Mouse (Mus musculus): ENCODE data around the gene Kif27.

Gene Kif27

DNA sequence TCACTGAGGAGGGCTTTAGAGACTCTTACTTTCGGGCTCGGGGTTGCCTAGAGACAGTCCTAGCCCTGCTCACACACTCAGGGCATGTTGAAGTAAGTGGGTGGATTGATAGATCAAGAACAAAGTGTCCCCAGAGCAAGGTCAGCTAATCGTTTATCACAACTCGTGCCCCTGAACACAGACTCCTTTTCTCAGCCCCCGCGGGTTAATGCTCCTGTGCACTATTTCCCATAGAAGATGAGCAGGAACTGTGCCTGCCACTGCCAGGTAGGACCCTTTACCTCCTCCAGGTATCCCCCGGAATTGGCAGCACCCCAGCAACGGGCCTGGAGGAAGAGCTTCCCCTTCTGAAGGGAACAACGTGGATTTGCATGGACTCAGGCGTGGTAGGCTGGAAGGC lies 82.7 kb downstream of the Kif27 start:
- DNase-seq, result no peak

DNA sequence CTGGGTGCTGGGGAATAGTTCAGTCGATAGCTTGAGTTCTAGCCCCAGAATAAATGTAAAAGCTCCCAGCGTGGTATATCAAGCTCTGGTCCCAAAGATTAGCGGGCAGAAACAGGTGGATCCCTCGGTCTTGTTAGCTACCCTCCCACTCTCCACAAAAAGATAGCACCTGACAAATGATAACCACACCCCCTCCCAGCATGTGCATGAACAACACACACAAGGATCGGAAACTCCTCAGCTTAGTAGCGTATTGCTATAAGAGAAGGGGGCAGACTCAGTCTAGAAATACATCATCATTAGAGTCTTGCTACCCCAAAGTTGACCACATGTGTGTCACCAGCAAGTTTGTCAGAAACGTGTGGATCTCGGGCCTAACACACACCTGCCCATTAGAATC lies 83.3 kb downstream of the Kif27 start, which contains the start of gene Gkap1:
Gkap1 (minus strand) TSS at position 101 of the 400 bp plus-strand sequence.
- DNase-seq, result no peak

DNA sequence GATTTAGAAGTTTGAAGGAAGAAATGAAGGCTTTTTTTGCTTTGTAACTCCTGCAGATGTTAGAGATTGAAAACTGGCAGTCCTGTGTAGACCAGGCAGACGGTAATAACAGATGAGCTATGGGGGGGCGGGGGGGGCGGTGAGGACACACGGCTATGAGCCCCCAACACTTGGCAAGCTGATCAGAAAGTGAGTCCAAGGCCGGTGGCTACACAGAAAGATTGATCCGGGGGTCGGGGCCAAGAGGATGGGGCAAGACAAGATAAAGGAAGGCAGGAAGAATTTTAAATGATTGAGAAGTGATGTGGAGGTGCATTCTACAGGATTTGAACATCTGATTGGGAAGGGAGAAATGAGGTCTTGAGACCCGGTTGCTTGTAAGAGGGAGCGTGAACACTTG lies 83.8 kb downstream of the Kif27 start:
- DNase-seq, result no peak

DNA sequence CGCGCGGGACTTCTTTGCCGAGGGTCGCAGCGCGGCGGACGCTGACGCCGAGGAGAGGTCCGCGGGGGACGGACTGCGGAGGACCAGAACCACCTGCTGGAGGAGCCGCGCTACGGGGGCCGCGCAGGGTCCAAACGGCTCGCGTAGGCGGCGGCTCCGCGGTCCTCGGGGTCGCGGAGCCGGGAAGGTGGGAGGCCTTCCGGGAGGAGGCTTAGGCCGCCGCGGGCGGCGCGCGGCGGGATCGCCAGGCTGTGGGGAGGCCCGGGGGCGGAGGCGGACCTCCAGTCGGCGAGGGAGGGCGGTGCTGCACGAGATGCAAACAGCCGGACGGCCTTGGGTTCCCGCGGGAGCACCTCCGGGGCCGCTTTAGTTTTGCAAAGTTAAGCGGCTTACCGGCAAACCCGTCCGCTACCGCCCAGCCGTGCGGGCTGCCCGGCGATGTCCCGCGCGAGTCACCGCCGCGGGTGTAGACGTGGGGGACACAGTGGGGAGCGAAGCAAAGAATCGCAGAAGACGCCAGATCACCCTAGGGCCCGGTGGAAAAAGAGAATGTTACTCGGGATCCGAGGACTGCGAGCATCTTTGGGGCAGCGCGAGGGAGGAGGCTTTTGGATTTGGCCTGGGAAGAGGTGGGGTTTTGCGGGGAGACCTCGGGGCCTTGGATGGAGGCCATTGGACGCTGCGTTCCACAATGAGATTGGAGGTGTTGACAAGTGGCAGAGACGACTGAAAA lies 84.5 kb downstream of the Kif27 start:
- peak; percentile 41 for DNase-seq

DNA sequence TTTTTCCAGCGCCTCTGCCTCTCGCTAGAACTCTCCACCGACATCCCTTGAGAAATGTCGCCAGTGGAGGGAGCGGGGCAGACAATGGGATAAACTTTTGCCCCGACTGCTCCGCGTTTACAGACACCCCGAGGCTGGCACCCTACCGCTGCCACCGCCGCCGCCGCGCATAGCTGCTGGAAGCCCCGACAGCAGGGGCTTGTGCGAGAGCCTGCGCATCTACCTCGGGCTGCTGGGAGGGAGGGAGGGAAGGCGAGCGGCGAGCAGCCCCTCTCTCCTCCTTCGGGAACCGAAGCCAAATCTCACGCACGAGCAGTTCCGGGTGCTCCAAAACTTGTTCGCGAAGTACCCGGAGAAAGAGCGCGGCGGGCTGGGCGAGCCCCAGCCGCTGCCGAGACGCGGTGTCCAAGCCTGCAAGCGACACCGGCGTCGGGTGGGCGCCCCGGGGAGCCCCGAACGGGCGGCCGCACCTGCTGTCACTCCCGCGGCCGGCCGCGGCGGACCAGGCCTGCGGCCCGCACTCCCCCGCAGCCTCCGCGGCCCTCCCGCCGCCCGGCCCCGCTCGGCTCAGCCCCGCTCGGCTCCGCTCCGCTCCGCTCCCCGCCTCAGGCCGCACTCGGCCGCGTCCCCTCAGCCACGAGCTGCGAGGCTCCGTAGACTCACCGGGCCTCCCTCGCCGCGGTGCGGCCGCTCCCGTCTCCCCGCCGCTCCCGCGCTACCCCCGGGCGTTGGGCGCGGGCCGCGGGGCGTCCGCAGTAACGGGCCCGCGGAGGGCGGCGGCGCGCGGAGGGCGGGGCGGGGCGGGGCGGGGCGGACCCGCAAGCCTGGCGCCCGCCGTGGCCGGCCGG lies 85.3 kb downstream of the Kif27 start:
- DNase-seq, result peak; percentile 9

DNA sequence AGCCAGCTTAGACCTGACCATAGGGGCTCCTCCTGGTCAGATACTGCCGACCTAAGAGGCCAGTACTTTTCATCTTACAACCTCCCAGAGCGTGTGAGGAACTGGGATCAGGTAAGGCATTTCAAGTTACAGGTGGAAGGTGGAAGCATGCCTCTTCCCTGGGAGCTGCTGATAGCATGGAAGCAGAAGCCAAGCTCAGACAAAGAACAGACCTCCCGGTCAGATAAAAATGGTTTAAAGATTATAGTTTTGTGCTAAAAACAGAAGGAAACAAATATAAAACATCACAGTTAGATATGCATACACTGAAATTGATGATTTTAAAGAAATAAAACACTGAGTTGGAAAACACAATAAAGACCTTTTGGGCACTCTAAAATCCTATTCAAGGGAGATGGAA lies 92.1 kb downstream of the Kif27 start:
- DNase-seq, result no peak

DNA sequence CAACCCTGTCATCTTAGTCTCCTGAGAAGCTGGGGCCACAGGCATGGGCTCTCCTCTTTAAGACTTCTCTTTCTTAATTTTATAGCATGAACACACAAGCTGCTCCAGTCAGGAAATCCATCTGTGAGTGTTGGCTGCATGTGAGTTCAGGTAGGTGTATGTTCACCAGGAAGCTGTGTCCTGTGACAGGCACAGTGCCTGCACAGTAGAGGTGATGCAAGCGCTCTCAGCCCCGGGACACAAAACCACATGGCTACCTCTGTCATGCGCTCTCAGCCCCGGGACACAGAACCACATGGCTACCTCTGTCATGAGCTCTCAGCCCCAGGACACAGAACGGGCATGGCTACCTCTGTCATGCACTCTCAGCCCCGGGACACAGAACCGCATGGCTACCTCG lies 95.4 kb downstream of the Kif27 start:
- DNase-seq, result no peak

DNA sequence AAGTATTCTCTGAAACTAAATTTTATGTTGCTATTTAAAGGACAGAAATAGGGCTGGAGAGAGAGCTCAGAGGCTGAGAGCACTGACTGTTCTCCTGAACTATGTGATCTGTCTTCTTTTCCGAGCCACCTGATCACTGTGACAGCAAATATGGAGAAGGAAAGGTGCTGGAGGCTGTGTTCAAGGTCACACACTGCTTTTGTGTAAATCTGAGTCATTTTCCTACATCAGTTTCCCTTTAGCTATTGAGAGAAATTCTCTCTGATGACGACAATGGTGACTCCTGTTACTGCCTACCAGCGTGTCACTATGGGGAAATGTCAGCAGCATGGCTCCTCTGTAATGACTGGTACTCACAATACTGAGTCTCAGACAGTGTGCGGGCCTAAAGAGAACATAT lies 97.2 kb downstream of the Kif27 start:
- no peak for DNase-seq

DNA sequence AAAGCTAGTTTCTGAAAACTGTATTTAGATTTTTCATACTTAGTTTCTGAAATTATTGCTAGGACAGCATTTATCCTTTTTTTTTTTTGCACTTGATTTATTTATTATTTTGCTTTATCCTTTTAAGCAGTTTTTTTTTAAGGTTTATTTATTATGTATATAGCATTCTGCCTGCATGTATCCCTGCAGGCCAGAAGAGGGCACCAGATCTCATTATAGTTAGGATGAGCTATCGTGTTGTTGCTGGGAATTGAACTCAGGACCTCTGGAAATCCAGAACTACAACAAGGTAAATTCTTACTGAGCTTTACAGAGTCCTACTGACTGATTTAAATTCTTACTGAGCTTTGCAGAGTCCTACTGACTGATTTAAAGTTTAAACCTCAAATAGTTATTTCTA lies 105.7 kb downstream of the Kif27 start:
- DNase-seq, result no peak

DNA sequence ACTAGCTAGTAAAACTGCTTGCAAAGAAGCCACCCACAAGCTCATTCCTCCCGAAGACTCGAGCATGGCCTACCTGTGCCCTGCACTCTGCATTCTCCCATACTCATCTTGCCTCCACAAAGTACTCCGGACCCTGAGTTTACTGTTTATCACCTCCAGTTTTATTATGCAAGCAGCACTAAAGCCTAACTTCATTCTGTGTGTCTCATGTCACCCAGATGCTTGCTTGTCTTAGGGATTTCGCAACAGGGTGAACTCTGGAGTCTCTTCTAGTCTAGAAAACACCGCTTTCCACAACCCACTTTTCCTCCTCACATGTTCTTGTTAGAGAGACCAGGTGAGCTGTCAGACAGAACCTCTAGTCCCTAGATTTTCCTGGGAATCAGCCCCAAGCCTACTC lies 110.0 kb downstream of the Kif27 start:
- no peak for DNase-seq

Measured in cerebellum, adult 11 months (tissue).